Mouse (Mus musculus) megakaryocyte-erythroid progenitor cell, adult 5-6 weeks (primary cell): ENCODE measurements around the gene Susd1. TPM values are rescaled to one million over a fixed set of nuclear protein-coding genes. Genes with fewer than 3 reads are reported as not detected.

Experiments used
- ATAC-seq: replicated peaks from 2 replicates; pipeline ENCODE4 v1.8.0; 2016; ENCODE audit warnings: mild to moderate bottlenecking, inconsistent platforms; ENCODE audit not compliant: severe bottlenecking, poor library complexity, low FRiP score, low TSS enrichment
- total RNA-seq, 2 experiments: library from RNA; stranded (forward) in 1 of 2; stranded (reverse) in 1 of 2; fragments of 200-1000, 215-1000 nt in 1 of 2; fragments of >200 nt in 1 of 2; fragmentation: Nextera tagmentation in 1 of 2; gene quantifications; 2 replicates each; pipeline ENCODE4 v1.2.3; 2014 to 2017

Gene Susd1
- total RNA-seq, 2 experiments from 2014 or later: 55.2 to 91.5 TPM

- no peak for ATAC-seq
Observed at GRCm38 (mm10) chr4:59439041-59439440, 608 bp upstream of the Susd1 start.

- no peak for ATAC-seq
Observed at GRCm38 (mm10) chr4:59435951-59436350, 2.5 kb downstream of the Susd1 start.

- no peak for ATAC-seq
Observed at GRCm38 (mm10) chr4:59434039-59434438, 4.4 kb downstream of the Susd1 start.

GRCm38 (mm10) chr4:59429128-59429527 lies 9.3 kb downstream of the Susd1 start:
- peak; percentile 64; the same call in 1 of the 2 replicates for ATAC-seq

DNA sequence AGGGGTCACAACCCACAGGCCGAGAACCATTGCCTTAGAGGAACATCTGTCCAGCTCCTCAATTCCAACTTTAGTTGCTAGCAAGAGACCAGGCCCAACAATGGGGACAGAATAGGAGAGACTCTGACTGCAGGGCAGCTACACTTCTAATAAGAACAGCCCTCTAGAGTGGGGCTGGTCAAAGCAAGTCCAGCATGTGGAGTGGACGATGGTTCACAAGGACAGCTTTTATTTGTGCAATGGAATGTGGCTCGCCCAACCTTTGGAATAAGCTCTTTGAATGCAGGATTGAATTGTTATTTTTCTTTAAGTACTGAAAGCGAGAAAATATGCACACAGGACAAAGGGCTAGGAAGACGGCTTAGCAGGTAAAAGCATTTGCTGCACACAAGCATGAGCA lies 12.0 kb downstream of the Susd1 start:
- no peak for ATAC-seq

- ATAC-seq: no peak
Observed at GRCm38 (mm10) chr4:59422808-59423207, 15.6 kb downstream of the Susd1 start.

DNA sequence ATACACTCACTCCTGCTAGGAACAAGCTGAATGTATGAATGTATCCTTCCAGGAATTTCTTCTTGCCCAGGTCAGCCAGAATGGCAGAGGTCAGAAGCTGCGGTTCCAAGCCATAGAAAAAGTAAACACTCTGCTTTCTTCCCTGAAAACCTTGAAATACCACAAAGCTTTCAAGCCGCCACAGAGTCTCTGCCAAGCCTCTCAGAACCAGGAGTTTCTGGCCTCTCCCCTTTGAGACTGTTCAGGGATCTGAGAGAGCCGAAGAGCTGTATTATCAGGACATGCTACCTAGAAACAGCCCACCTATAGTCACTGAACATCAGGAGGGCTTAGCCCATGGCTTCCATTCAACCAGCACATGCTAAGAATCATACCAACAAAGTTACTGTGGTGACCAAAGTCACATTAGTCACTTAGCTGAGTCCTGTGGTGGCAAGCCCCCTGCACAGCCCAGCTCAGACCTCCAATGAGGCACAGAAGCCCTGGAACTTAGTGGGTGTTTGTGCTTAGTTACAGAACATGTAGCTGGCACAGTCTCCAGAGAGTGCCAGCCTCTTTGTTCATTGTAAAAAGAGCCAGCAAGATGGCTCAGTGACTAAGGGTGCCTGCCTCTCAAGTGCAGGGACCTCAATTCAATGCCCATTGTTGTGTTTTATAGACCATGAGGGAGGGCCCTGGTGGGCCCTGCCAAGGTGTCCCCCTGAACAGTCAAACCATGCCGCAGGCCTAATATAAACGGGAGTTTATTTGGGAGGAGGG lies 16.2 kb downstream of the Susd1 start:
- no peak for ATAC-seq

- no peak for ATAC-seq
Observed at GRCm38 (mm10) chr4:59421369-59421746, 17.1 kb downstream of the Susd1 start.

- ATAC-seq: peak; percentile 81
Observed at GRCm38 (mm10) chr4:59420695-59421368, 17.6 kb downstream of the Susd1 start.

- ATAC-seq: no peak
Observed at GRCm38 (mm10) chr4:59419211-59419610, 19.2 kb downstream of the Susd1 start.

- ATAC-seq: no peak
Observed at GRCm38 (mm10) chr4:59413428-59413827, 25.0 kb downstream of the Susd1 start.

DNA sequence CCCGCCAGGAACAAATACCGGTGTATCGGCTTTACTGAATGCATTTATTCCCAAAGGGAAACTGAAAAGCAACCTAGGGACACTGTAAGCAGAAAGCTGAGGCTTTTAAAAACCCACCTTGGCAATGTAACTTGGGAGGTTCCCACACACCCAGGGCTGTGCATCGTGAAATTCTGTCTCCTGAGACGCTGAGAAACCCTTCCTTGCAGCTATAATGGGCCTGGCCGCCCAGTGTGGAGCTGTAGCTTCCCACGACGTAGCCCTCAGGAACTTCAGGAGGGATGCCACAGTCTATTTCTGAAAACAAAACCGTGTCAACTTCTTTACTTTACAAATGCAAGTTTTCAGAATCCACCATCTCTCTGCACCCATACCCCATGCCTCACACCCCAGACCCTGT lies 27.3 kb downstream of the Susd1 start:
- ATAC-seq: no peak

DNA sequence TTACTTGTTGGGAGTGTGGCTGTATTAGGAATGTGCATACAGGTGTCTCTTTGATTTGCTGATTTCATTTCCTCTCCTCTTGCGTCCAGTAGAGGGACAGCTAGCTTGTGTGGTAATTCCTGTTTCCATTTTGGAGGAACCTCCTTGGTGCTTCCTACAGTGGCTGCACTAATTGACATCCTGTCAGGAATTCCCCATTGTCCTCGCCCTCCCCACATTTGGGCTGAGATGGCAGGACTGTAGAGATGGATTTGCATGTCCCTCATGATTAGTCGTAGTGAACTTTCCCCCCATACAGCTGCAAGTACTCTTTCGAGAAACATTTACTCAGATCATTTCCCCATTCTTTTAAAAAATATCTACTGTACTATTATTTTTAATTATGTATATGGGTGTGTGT lies 30.7 kb downstream of the Susd1 start:
- ATAC-seq: no peak

- ATAC-seq: no peak
Observed at GRCm38 (mm10) chr4:59404375-59404774, 34.1 kb downstream of the Susd1 start.

DNA sequence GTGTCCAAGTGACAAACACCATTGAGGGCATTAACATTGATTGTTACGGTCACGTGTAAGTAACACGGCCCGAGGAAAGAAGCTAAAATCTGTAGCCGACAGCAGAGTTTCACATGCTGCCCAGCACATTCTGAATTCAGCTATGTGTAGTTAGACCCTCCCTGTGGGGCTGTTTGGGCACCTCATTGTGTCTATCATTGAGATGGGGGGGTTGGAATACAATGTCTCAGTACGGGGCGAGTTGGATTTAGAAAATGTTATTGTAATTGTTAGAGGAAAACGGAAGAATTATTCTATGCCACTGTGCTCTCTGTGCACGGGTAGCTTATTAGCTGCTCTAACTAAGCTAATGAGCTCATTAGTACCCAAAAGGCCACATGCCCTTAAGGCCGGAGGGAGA lies 37.5 kb downstream of the Susd1 start:
- no peak for ATAC-seq

GRCm38 (mm10) chr4:59399343-59399742 lies 39.1 kb downstream of the Susd1 start:
- no peak for ATAC-seq

DNA sequence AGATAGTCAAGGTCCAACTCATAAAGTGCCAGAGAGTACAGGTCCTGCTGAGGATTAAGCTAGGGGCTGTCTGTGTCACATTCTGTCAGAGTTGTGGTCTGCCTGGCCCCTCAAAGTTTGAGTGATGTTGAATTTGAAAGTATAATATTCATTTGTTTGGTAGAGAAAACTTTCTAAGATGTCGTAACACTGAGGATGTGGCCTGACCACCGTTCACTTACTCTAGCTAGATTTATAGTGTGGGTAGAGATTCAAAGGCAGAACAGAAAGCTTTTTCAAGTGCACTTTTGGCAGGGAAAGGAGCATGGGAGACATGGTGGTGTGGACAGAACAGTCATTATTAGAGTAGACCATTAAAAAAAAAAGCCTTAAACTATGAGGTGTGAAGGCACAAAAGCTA lies 42.9 kb downstream of the Susd1 start:
- ATAC-seq: no peak

- no peak for ATAC-seq
Observed at GRCm38 (mm10) chr4:59394155-59394554, 44.3 kb downstream of the Susd1 start.

DNA sequence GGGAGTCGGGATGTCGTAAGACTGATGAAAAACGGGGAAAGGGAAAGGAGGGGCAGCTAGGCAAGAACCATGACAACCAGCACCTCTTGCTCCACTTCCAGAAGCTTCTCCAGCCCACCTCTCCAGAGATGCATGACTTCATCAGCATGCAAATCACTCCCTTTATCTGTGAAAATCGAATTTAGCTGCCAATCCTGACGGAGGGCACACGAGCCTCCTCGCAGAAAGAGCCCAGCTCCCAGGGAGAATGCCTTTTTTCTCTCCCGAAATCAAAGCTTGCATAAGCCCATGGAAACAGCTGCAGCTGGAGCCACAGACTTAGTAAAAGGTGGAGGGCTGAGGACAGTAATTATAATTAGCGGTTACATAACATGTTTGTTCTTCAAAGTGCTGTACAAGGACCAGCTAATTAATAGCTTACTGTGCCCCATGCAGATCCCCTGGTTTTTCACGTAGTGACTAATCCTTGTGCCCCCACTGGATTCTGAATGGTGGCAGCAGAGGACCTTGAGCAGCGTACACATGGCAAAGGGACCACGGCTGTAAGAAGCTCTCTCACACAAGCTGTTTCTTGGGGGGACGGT lies 49.9 kb downstream of the Susd1 start:
- ATAC-seq: no peak

GRCm38 (mm10) chr4:59387387-59388210 lies 50.8 kb downstream of the Susd1 start:
- ATAC-seq: no peak
